Mouse (Mus musculus) liver, postnatal 0 days (tissue): Measurements from ENCODE around the gene Zfp597.

Experiments used
- CTCF ChIP-seq: sonication (generic); IDR thresholded peaks from 2 replicates; pipeline ENCODE4 v1.5.1; 2016; ENCODE audit warnings: antibody characterized with exemption, low read depth
- EP300 ChIP-seq: IDR thresholded peaks from 2 replicates; pipeline ENCODE4 v1.6.1; 2016; ENCODE audit warnings: antibody characterized with exemption, low read depth, mild to moderate bottlenecking

DNA sequence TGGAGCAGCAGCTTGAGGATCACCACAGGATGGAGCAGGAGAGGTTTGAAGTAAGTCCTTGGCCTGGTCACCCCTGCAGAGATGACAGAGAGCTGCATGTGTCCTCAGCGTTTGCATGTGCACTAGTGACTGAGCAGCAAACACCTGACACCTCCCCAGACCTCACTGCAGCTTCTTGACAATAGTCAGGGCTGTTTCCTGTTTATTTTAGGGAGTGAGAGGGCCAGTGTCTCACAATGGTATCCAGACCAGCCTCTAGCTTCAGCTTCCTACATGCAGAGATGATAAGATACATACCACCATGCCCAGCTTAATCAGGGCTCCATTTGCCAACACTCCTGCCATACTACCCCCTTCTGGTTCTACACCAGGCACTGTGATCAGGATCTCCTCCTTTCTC is 44.2 kb upstream of the Zfp597 start:
- TF ChIP-seq CTCF = no peak
- no peak for TF ChIP-seq EP300
